Mouse (Mus musculus): ENCODE results near the gene Gm10203. TPM values are rescaled to one million over a fixed set of nuclear protein-coding genes. Genes with fewer than 3 reads are reported as not detected.

Gm10203 gene
- polyA plus RNA-seq, 1 experiment from 2014 or later, result not detected

- Histone ChIP-seq H3K4me3 (ENCODE audit: low read depth, low read length) (no peak overlapping the region), H3K4me2 (ENCODE audit: low read depth, low read length) (no peak overlapping the region), H3K27me3 (ENCODE audit: control insufficient read depth, insufficient read depth, low read length) (no peaks in the 10 kb centered on the region), H3K9ac (replicated peaks; ENCODE audit: low read length) (no peak overlapping the region), H3K36me3 (replicated peaks; ENCODE audit: control insufficient read depth, insufficient read depth, low read depth, low read length) (no peaks in the 10 kb centered on the region), H3K9me3 (replicated peaks; ENCODE audit: control insufficient read depth, low read length) (no peaks in the 10 kb centered on the region), H3K27ac (replicated peaks; ENCODE audit: low read depth, low read length) (no peak overlapping the region), H3K4me1 (ENCODE audit: control insufficient read depth, insufficient read depth, low read length) (no peaks in the 10 kb centered on the region)
- 54% methylated on average over 2 of the region's 2 CpGs for WGBS
- no peak for ATAC-seq (replicated peaks; ENCODE audit: insufficient number of reproducible peaks, low FRiP score, low TSS enrichment, low read depth)
- no peak for DNase-seq (ENCODE audit: low spot score)
Measured at GRCm38 (mm10) chr6:149118935-149119334, 11.0 kb upstream of the Gm10203 start.

- H3K27me3 ChIP-seq (ENCODE audit: control insufficient read depth, insufficient read depth, low read length), result no peaks in the 10 kb centered on the region
- H3K9me3 ChIP-seq (replicated peaks; ENCODE audit: control insufficient read depth, low read length), result no peaks in the 10 kb centered on the region
- no peak overlapping the region for H3K4me3 ChIP-seq (ENCODE audit: low read depth, low read length)
- 38% methylated on average over 2 of the region's 2 CpGs for WGBS
- peak; percentile 72 for ATAC-seq (replicated peaks; ENCODE audit: insufficient number of reproducible peaks, low FRiP score, low TSS enrichment, low read depth)
- H3K9ac ChIP-seq (replicated peaks; ENCODE audit: low read length), result no peak overlapping the region
- H3K27ac ChIP-seq (replicated peaks; ENCODE audit: low read depth, low read length), result no peak overlapping the region
- H3K4me2 ChIP-seq (ENCODE audit: low read depth, low read length), result no peak overlapping the region
- peak; percentile 83 for DNase-seq (ENCODE audit: low spot score)
- H3K36me3 ChIP-seq (replicated peaks; ENCODE audit: control insufficient read depth, insufficient read depth, low read depth, low read length), result no peaks in the 10 kb centered on the region
- H3K4me1 ChIP-seq (ENCODE audit: control insufficient read depth, insufficient read depth, low read length), result no peaks in the 10 kb centered on the region
Measured at GRCm38 (mm10) chr6:149119853-149120252, 10.1 kb upstream of the Gm10203 start.

GRCm38 (mm10) chr6:149123042-149123441 lies 6.9 kb upstream of the Gm10203 start:
- ATAC-seq (replicated peaks; ENCODE audit: insufficient number of reproducible peaks, low FRiP score, low TSS enrichment, low read depth), result no peak
- H3K9ac ChIP-seq (replicated peaks; ENCODE audit: low read length), result no peak overlapping the region
- H3K9me3 ChIP-seq (replicated peaks; ENCODE audit: control insufficient read depth, low read length), result no peaks in the 10 kb centered on the region
- H3K4me2 ChIP-seq (ENCODE audit: low read depth, low read length), result no peak overlapping the region
- DNase-seq (ENCODE audit: low spot score), result no peak
- no peak overlapping the region for H3K27ac ChIP-seq (replicated peaks; ENCODE audit: low read depth, low read length)
- H3K36me3 ChIP-seq (replicated peaks; ENCODE audit: control insufficient read depth, insufficient read depth, low read depth, low read length), result no peaks in the 10 kb centered on the region
- 87% methylated on average over 3 of the region's 3 CpGs for WGBS
- no peak overlapping the region for H3K4me3 ChIP-seq (ENCODE audit: low read depth, low read length)
- H3K4me1 ChIP-seq (ENCODE audit: control insufficient read depth, insufficient read depth, low read length), result no peaks in the 10 kb centered on the region
- no peaks in the 10 kb centered on the region for H3K27me3 ChIP-seq (ENCODE audit: control insufficient read depth, insufficient read depth, low read length)

- ATAC-seq (replicated peaks; ENCODE audit: insufficient number of reproducible peaks, low FRiP score, low TSS enrichment, low read depth) (no peak), DNase-seq (ENCODE audit: low spot score) (peak; percentile 50)
- Histone ChIP-seq H3K27ac (replicated peaks; ENCODE audit: low read depth, low read length) (no peak overlapping the region), H3K36me3 (replicated peaks; ENCODE audit: control insufficient read depth, insufficient read depth, low read depth, low read length) (no peaks in the 10 kb centered on the region), H3K9ac (replicated peaks; ENCODE audit: low read length) (no peak overlapping the region), H3K4me3 (ENCODE audit: low read depth, low read length) (no peak overlapping the region), H3K4me1 (ENCODE audit: control insufficient read depth, insufficient read depth, low read length) (no peaks in the 10 kb centered on the region), H3K9me3 (replicated peaks; ENCODE audit: control insufficient read depth, low read length) (no peaks in the 10 kb centered on the region), H3K27me3 (ENCODE audit: control insufficient read depth, insufficient read depth, low read length) (no peaks in the 10 kb centered on the region), H3K4me2 (ENCODE audit: low read depth, low read length) (no peak overlapping the region)
- 63% methylated on average over 4 of the region's 4 CpGs for WGBS
Measured at GRCm38 (mm10) chr6:149126675-149127074, 3.3 kb upstream of the Gm10203 start.

- ATAC-seq (replicated peaks; ENCODE audit: insufficient number of reproducible peaks, low FRiP score, low TSS enrichment, low read depth) (no peak), DNase-seq (ENCODE audit: low spot score) (no peak)
- Histone ChIP-seq H3K4me1 (ENCODE audit: control insufficient read depth, insufficient read depth, low read length) (no peaks in the 10 kb centered on the region), H3K27me3 (ENCODE audit: control insufficient read depth, insufficient read depth, low read length) (no peaks in the 10 kb centered on the region), H3K9ac (replicated peaks; ENCODE audit: low read length) (no peak overlapping the region), H3K27ac (replicated peaks; ENCODE audit: low read depth, low read length) (no peak overlapping the region), H3K9me3 (replicated peaks; ENCODE audit: control insufficient read depth, low read length) (no peaks in the 10 kb centered on the region), H3K36me3 (replicated peaks; ENCODE audit: control insufficient read depth, insufficient read depth, low read depth, low read length) (no peaks in the 10 kb centered on the region), H3K4me2 (ENCODE audit: low read depth, low read length) (no peak overlapping the region), H3K4me3 (ENCODE audit: low read depth, low read length) (no peak overlapping the region)
- 18% methylated on average over 3 of the region's 3 CpGs for WGBS
Measured at GRCm38 (mm10) chr6:149131111-149131510, 1.1 kb downstream of the Gm10203 start.

- Histone ChIP-seq H3K9me3 (replicated peaks; ENCODE audit: control insufficient read depth, low read length) (no peaks in the 10 kb centered on the region), H3K4me2 (ENCODE audit: low read depth, low read length) (no peak overlapping the region), H3K27ac (replicated peaks; ENCODE audit: low read depth, low read length) (no peak overlapping the region), H3K27me3 (ENCODE audit: control insufficient read depth, insufficient read depth, low read length) (no peaks in the 10 kb centered on the region), H3K9ac (replicated peaks; ENCODE audit: low read length) (no peak overlapping the region), H3K4me3 (ENCODE audit: low read depth, low read length) (no peak overlapping the region), H3K4me1 (ENCODE audit: control insufficient read depth, insufficient read depth, low read length) (no peaks in the 10 kb centered on the region), H3K36me3 (replicated peaks; ENCODE audit: control insufficient read depth, insufficient read depth, low read depth, low read length) (no peaks in the 10 kb centered on the region)
- no peak for ATAC-seq (replicated peaks; ENCODE audit: insufficient number of reproducible peaks, low FRiP score, low TSS enrichment, low read depth)
- WGBS, result 29% methylated on average over 5 of the region's 5 CpGs
- peak; percentile 84 for DNase-seq (ENCODE audit: low spot score)
Measured at GRCm38 (mm10) chr6:149132311-149133077, 2.5 kb downstream of the Gm10203 start.

GRCm38 (mm10) chr6:149134391-149135150 lies 4.6 kb downstream of the Gm10203 start:
- no peaks in the 10 kb centered on the region for H3K36me3 ChIP-seq (replicated peaks; ENCODE audit: control insufficient read depth, insufficient read depth, low read depth, low read length)
- H3K4me1 ChIP-seq (ENCODE audit: control insufficient read depth, insufficient read depth, low read length), result no peaks in the 10 kb centered on the region
- 24% methylated on average over 5 of the region's 5 CpGs for WGBS
- DNase-seq (ENCODE audit: low spot score) (no peak), ATAC-seq (replicated peaks; ENCODE audit: insufficient number of reproducible peaks, low FRiP score, low TSS enrichment, low read depth) (no peak)
- H3K27ac ChIP-seq (replicated peaks; ENCODE audit: low read depth, low read length), result no peak overlapping the region
- H3K4me3 ChIP-seq (ENCODE audit: low read depth, low read length), result no peak overlapping the region
- H3K9me3 ChIP-seq (replicated peaks; ENCODE audit: control insufficient read depth, low read length), result no peaks in the 10 kb centered on the region
- H3K27me3 ChIP-seq (ENCODE audit: control insufficient read depth, insufficient read depth, low read length), result no peaks in the 10 kb centered on the region
- H3K4me2 ChIP-seq (ENCODE audit: low read depth, low read length), result no peak overlapping the region
- no peak overlapping the region for H3K9ac ChIP-seq (replicated peaks; ENCODE audit: low read length)

GRCm38 (mm10) chr6:149135631-149136030 lies 5.7 kb downstream of the Gm10203 start:
- Histone ChIP-seq H3K9ac (replicated peaks; ENCODE audit: low read length) (no peak overlapping the region), H3K4me3 (ENCODE audit: low read depth, low read length) (no peak overlapping the region), H3K9me3 (replicated peaks; ENCODE audit: control insufficient read depth, low read length) (no peaks in the 10 kb centered on the region), H3K4me1 (ENCODE audit: control insufficient read depth, insufficient read depth, low read length) (no peaks in the 10 kb centered on the region), H3K27ac (replicated peaks; ENCODE audit: low read depth, low read length) (no peak overlapping the region), H3K4me2 (ENCODE audit: low read depth, low read length) (no peak overlapping the region), H3K36me3 (replicated peaks; ENCODE audit: control insufficient read depth, insufficient read depth, low read depth, low read length) (no peaks in the 10 kb centered on the region), H3K27me3 (ENCODE audit: control insufficient read depth, insufficient read depth, low read length) (no peaks in the 10 kb centered on the region)
- no peak for ATAC-seq (replicated peaks; ENCODE audit: insufficient number of reproducible peaks, low FRiP score, low TSS enrichment, low read depth)
- 84% methylated on average over 6 of the region's 6 CpGs for WGBS
- no peak for DNase-seq (ENCODE audit: low spot score)

Measured in embryonic facial prominence, embryonic 11.5 days (tissue).